Mouse (Mus musculus): ENCODE data around the gene Bag5. TPM values are rescaled to one million over a fixed set of nuclear protein-coding genes. Genes with fewer than 3 reads are reported as not detected.
"Not testable (repeated sequence)": the region's sequence is repeated elsewhere in the genome, so short reads cannot be mapped to it uniquely, and the experiment has no call there.

The Bag5 gene
- polyA plus RNA-seq, 1 experiment = 747 TPM

DNA sequence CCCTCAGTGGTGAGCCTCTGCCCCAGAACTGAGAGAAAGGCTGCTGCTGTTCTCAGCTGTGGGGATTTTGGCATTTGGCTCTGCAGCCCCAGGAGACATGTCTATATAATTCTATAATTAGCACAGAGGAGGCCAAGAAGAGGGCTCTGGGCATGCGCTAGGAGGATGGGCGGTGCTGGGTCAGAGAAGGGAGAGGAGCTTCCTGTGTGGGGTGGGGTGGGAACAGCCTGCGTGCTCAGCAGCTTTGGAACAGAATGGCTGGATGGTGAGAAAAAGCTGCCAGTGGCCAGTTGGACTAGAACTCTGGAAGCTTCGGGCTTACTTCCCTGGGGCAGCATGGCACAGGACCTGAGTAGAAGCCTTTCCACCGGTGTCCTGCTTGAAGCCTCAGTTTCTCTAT lies 33.0 kb upstream of the Bag5 start:
- no peak overlapping the region for H3K4me3 ChIP-seq (ENCODE audit: control insufficient read depth, low read depth, low read length)
- H3K27me3 ChIP-seq (ENCODE audit: control insufficient read depth, insufficient read depth, low read length) = no peaks in the 10 kb centered on the region
- no peaks in the 10 kb centered on the region for H3K36me3 ChIP-seq (ENCODE audit: control insufficient read depth, insufficient read depth, low read length)
- TF ChIP-seq CTCF (IDR thresholded peaks at IDR 0.05; ENCODE audit: control insufficient read depth, insufficient read depth, insufficient replicate concordance, low read depth, low read length) (no peak), POLR2A (IDR thresholded peaks at IDR 0.05; ENCODE audit: control insufficient read depth, low read depth, low read length) (no peak)
- no peak overlapping the region for H3K27ac ChIP-seq (ENCODE audit: control insufficient read depth, insufficient read depth, low read depth, low read length)
- H3K4me1 ChIP-seq (ENCODE audit: control insufficient read depth, insufficient read depth, low read length) = no peaks in the 10 kb centered on the region; the same call in 1 of the 2 replicates

DNA sequence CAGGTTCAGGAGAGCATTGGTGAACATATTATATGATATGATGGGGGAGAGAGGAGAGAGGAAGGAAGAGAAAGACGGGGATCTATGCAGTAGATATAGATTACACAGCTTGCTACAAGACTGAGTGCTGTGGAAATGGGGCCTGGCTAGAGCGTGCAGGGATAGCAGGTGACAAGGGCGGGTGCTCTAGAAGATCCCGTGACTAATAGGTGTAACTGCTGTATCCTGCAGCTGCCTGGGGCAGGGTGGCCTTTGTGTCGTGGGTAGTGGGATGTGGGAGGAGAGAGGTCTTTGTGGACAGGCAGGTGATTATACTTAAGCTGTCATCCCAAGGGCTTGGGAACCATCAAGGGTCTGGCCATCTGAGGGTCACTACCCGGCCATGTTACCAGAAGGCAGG lies 32.2 kb upstream of the Bag5 start:
- H3K27ac ChIP-seq (ENCODE audit: control insufficient read depth, insufficient read depth, low read depth, low read length) = no peak overlapping the region
- TF ChIP-seq POLR2A (IDR thresholded peaks at IDR 0.05; ENCODE audit: control insufficient read depth, low read depth, low read length) = no peak
- no peak for TF ChIP-seq CTCF (IDR thresholded peaks at IDR 0.05; ENCODE audit: control insufficient read depth, insufficient read depth, insufficient replicate concordance, low read depth, low read length)
- H3K27me3 ChIP-seq (ENCODE audit: control insufficient read depth, insufficient read depth, low read length) = no peaks in the 10 kb centered on the region
- no peak overlapping the region for H3K4me3 ChIP-seq (ENCODE audit: control insufficient read depth, low read depth, low read length)
- H3K4me1 ChIP-seq (ENCODE audit: control insufficient read depth, insufficient read depth, low read length) = no peaks in the 10 kb centered on the region; the same call in 1 of the 2 replicates
- H3K36me3 ChIP-seq (ENCODE audit: control insufficient read depth, insufficient read depth, low read length) = no peaks in the 10 kb centered on the region

DNA sequence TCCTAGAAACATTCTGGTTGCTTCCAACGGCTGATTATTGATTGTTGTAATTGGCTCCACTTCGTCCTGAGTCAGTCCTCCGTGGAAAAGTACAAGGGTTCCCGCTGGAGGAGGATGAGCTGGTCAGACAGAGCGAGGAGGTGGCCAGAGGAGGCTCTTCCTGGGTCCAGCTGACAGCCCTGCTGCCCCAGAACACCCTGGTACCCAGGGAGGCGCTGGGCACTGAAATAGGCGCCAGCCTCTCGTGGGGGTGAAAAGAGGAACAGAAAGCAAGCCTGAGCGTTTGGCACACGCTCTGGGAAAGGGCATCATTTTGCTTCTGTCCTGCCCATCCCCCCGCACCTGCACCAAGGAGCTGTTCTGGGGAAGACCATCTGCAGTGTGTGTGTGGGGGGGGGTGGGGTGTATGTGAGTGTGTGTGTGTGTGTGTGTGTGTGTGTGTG lies 30.9 kb upstream of the Bag5 start:
- H3K4me3 ChIP-seq (ENCODE audit: control insufficient read depth, low read depth, low read length) = no peak overlapping the region
- no peaks in the 10 kb centered on the region for H3K27me3 ChIP-seq (ENCODE audit: control insufficient read depth, insufficient read depth, low read length)
- no peaks in the 10 kb centered on the region for H3K4me1 ChIP-seq (ENCODE audit: control insufficient read depth, insufficient read depth, low read length)
- TF ChIP-seq POLR2A (IDR thresholded peaks at IDR 0.05; ENCODE audit: control insufficient read depth, low read depth, low read length) (no peak), CTCF (IDR thresholded peaks at IDR 0.05; ENCODE audit: control insufficient read depth, insufficient read depth, insufficient replicate concordance, low read depth, low read length) (no peak)
- no peak overlapping the region for H3K27ac ChIP-seq (ENCODE audit: control insufficient read depth, insufficient read depth, low read depth, low read length)
- no peaks in the 10 kb centered on the region for H3K36me3 ChIP-seq (ENCODE audit: control insufficient read depth, insufficient read depth, low read length)

DNA sequence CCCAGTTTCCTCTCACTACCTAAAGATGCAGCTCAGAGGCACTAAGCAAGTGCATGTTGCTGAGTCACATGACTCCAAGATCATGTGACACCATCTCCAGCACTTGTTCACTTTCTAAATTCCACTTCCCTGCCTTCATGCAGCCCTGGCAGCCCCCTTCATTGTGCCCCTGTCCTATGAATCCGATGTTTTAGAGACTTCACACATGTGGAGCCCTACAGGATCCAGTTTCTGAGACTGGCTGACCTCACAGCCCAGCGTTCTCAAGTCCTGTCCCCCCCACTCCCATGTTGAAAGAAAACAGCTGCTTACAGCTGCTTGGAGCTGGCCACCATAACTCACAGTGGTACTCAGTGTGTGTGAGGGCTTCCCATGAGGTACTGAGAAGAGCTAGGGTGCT lies 30.4 kb upstream of the Bag5 start:
- Histone ChIP-seq H3K4me1 (ENCODE audit: control insufficient read depth, insufficient read depth, low read length) (no peaks in the 10 kb centered on the region), H3K27me3 (ENCODE audit: control insufficient read depth, insufficient read depth, low read length) (no peaks in the 10 kb centered on the region), H3K4me3 (ENCODE audit: control insufficient read depth, low read depth, low read length) (no peak overlapping the region), H3K36me3 (ENCODE audit: control insufficient read depth, insufficient read depth, low read length) (no peaks in the 10 kb centered on the region), H3K27ac (ENCODE audit: control insufficient read depth, insufficient read depth, low read depth, low read length) (no peak overlapping the region)
- TF ChIP-seq CTCF (IDR thresholded peaks at IDR 0.05; ENCODE audit: control insufficient read depth, insufficient read depth, insufficient replicate concordance, low read depth, low read length) (no peak), POLR2A (IDR thresholded peaks at IDR 0.05; ENCODE audit: control insufficient read depth, low read depth, low read length) (no peak)

DNA sequence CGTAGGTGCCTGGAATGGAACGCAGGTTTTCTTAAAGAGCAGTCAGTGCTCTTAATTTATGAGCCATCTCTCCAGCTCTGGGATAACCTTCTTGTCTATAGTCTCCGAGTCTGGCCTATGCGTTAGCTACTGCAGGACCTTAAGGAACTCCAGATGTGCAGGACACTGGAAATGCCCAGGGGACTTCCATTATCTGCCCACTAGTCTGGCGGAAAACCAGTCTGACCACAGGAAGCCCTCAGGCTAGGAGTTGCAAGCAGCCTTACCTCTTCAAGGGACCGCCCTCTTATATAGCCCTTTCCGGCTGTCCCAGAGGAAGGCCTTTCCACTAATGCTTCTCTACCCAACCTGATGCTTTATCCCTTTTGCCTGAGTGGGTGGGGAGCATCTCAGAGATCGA lies 28.3 kb upstream of the Bag5 start:
- TF ChIP-seq POLR2A (IDR thresholded peaks at IDR 0.05; ENCODE audit: control insufficient read depth, low read depth, low read length) = no peak
- H3K27ac ChIP-seq (ENCODE audit: control insufficient read depth, insufficient read depth, low read depth, low read length) = no peak overlapping the region
- H3K36me3 ChIP-seq (ENCODE audit: control insufficient read depth, insufficient read depth, low read length) = no peaks in the 10 kb centered on the region
- H3K4me3 ChIP-seq (ENCODE audit: control insufficient read depth, low read depth, low read length) = no peak overlapping the region
- no peaks in the 10 kb centered on the region for H3K4me1 ChIP-seq (ENCODE audit: control insufficient read depth, insufficient read depth, low read length)
- no peaks in the 10 kb centered on the region for H3K27me3 ChIP-seq (ENCODE audit: control insufficient read depth, insufficient read depth, low read length)

DNA sequence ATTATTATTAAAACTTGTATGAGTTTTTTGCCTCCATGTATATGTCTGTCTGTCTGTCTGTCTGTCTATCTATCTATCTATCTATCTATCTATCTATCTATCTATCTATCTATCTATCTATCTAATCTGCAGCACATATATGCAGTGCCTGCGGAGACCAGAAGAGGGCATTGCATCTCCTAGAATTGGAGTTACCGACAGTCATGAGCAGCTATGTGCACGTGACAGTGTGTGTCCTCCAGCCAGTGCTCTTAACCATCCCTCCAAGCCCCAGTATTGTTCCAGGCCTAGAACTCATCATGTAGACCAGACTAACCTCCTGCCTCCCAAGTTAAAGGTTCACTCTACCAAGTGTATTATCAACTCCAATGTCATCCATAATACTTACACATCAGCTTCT lies 25.7 kb upstream of the Bag5 start:
- H3K4me3 ChIP-seq (ENCODE audit: control insufficient read depth, low read depth, low read length) = no peak overlapping the region
- no peaks in the 10 kb centered on the region for H3K36me3 ChIP-seq (ENCODE audit: control insufficient read depth, insufficient read depth, low read length)
- TF ChIP-seq POLR2A (IDR thresholded peaks at IDR 0.05; ENCODE audit: control insufficient read depth, low read depth, low read length) (no peak), CTCF (IDR thresholded peaks at IDR 0.05; ENCODE audit: control insufficient read depth, insufficient read depth, insufficient replicate concordance, low read depth, low read length) (no peak)

DNA sequence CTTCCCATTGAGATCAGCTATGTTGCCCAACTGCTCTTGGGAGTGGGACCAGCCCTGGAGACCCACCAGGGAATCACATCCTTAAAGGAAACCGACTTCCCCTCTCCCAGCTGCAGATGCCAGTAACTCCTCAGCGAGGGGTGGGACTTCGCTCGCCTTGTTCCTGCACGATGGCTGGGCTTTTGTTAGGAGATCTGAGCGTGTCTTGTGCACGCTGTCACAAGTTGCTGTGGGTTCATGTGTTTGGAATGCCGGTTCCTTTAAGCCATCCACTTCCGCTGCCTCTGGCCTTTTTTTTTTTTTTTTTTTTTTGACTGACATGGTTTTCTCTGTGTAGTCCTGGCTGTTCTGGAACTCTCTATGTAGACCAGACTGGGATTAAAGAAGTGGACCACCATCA lies 24.3 kb upstream of the Bag5 start:
- Histone ChIP-seq H3K4me1 (ENCODE audit: control insufficient read depth, insufficient read depth, low read length) (no peaks in the 10 kb centered on the region), H3K27me3 (ENCODE audit: control insufficient read depth, insufficient read depth, low read length) (no peaks in the 10 kb centered on the region), H3K36me3 (ENCODE audit: control insufficient read depth, insufficient read depth, low read length) (no peaks in the 10 kb centered on the region), H3K27ac (ENCODE audit: control insufficient read depth, insufficient read depth, low read depth, low read length) (no peak overlapping the region), H3K4me3 (ENCODE audit: control insufficient read depth, low read depth, low read length) (no peak overlapping the region)
- no peak for TF ChIP-seq POLR2A (IDR thresholded peaks at IDR 0.05; ENCODE audit: control insufficient read depth, low read depth, low read length)
- no peak for TF ChIP-seq CTCF (IDR thresholded peaks at IDR 0.05; ENCODE audit: control insufficient read depth, insufficient read depth, insufficient replicate concordance, low read depth, low read length)

More for the DNA sequence above, 25.7 kb upstream of the Bag5 start:
- H3K27ac ChIP-seq (ENCODE audit: control insufficient read depth, insufficient read depth, low read depth, low read length) = no peak overlapping the region
- no peaks in the 10 kb centered on the region for H3K4me1 ChIP-seq (ENCODE audit: control insufficient read depth, insufficient read depth, low read length)
- H3K27me3 ChIP-seq (ENCODE audit: control insufficient read depth, insufficient read depth, low read length) = no peaks in the 10 kb centered on the region

DNA sequence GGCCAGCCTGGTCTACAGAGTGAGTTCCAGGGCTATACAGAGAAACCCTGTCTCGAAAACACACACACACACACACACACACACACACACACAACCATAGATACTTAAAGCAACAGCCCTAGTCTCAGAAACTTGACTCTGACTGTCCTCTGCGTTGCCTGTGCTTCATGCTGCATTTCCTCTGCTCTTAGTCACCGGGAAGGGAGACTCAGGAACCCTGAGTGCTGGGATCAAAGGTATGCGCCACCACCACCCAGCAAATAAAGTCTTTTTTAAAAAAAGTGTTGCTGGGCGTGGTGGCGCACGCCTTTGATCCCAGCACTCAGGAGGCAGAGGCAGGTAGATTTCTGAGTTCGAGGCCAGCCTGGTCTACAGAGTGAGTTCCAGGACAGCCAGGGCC lies 23.6 kb upstream of the Bag5 start:
- not testable (repeated sequence) for H3K4me1 ChIP-seq (ENCODE audit: control insufficient read depth, insufficient read depth, low read length); H3K27ac ChIP-seq (ENCODE audit: control insufficient read depth, insufficient read depth, low read depth, low read length); H3K27me3 ChIP-seq (ENCODE audit: control insufficient read depth, insufficient read depth, low read length); H3K4me3 ChIP-seq (ENCODE audit: control insufficient read depth, low read depth, low read length); H3K36me3 ChIP-seq (ENCODE audit: control insufficient read depth, insufficient read depth, low read length)

Measured in testis, adult 2 months (tissue).